Mouse (Mus musculus) liver, embryonic 14.5 days (tissue): ENCODE results near the gene Ppp1r14b.

Source experiments
- CTCF ChIP-seq: IDR thresholded peaks from 2 replicates; pipeline ENCODE4 v1.5.1; 2016; ENCODE audit warnings: antibody characterized with exemption, low read depth, control low read depth
- EP300 ChIP-seq: IDR thresholded peaks from 2 replicates; pipeline ENCODE4 v1.6.1; 2016; ENCODE audit warnings: antibody characterized with exemption, low read depth

- TF ChIP-seq CTCF = no peak
- no peak for TF ChIP-seq EP300
Measured at GRCm38 (mm10) chr19:6993011-6993770, 18.4 kb downstream of the Ppp1r14b start.
